In the genomic region with DNA sequence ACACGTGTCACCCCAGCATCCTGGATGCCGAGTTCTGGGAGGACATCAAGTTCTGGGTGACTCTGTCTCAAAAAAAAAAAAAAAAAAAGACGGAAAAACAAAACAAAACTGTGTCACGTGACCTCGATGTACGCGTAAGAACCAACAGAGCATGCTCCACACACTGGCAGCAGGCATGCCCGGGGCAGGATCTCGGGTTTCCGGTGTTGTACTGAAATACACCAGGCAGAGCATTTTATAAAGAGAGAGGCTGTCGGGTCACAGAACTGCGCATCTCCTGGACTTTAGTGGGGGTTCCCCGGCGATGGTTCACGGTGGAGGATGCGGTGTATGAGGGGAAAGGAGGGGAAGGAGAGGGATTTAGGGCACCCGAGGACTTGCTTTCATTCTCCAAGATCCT, we compare ENCODE assay signal across 9 mouse cellular contexts.
DNase-seq lines count a peak whose midpoint lies in the region; ATAC-seq and TF ChIP-seq lines count a peak whose summit lies in the region.
"Had no signal": no experiment of that assay in that cellular context is flagged by ENCODE, and none has a peak within 500 bp of the region (broad histone marks: within the 10 kb centered on the region; RNA-seq: fewer than 3 reads in every experiment).

No protein-coding gene starts in this region.

- DNase-seq in heart, postnatal 4 days, result no peak
- peak; percentile 63 for DNase-seq in embryonic facial prominence, embryonic 10.5 days (ENCODE audit: low spot score)
- peak; percentile 55 to 60 for DNase-seq in natural killer cell, adult 2 months (ENCODE audit: low spot score in 2 of 2)
- no peak for DNase-seq in right cerebral cortex, adult 2 months (ENCODE audit: low spot score in 2 of 2)
- no peak for DNase-seq in gastrocnemius, postnatal 25 days
- DNase-seq in liver, postnatal 0 days, result no peak

- no peaks in the 10 kb centered on the region for H3K36me3 ChIP-seq in heart, embryonic 14.5 days (ENCODE audit: control insufficient read depth, insufficient read depth, low read length)
- H3K36me3 ChIP-seq in embryonic facial prominence, embryonic 10.5 days (replicated peaks), result no peaks in the 10 kb centered on the region
- H3K36me3 ChIP-seq in kidney, embryonic 16.5 days (ENCODE audit: insufficient read depth, low read length), result no peaks in the 10 kb centered on the region
- H3K36me3 ChIP-seq in liver, postnatal 0 days (replicated peaks; ENCODE audit: insufficient read depth, low read length), result no peaks in the 10 kb centered on the region

- no peak for TF ChIP-seq EP300 in liver, postnatal 0 days (IDR thresholded peaks at IDR 0.05; ENCODE audit: low read depth)

- peaks cover 15% of the 10 kb centered on the region for H3K27me3 ChIP-seq in heart, embryonic 14.5 days (ENCODE audit: control insufficient read depth, insufficient read depth, low read length)
- H3K27me3 ChIP-seq in embryonic facial prominence, embryonic 10.5 days (replicated peaks; ENCODE audit: low read depth, poor library complexity, severe bottlenecking), result peaks cover 61% of the 10 kb centered on the region
- H3K27me3 ChIP-seq in kidney, embryonic 16.5 days (ENCODE audit: insufficient read depth, low read length), result peaks cover 3% of the 10 kb centered on the region; the same call in 1 of the 2 replicates
- H3K27me3 ChIP-seq in liver, postnatal 0 days (ENCODE audit: insufficient read depth, low read length), result no peaks in the 10 kb centered on the region

- H3K4me1 ChIP-seq in heart, embryonic 14.5 days (ENCODE audit: control insufficient read depth in 2 of 2, insufficient read depth in 2 of 2, low read length in 2 of 2), result peaks cover 0 to 2% of the 10 kb centered on the region in 2 experiments; a peak in 1 of 4 replicates
- H3K4me1 ChIP-seq in embryonic facial prominence, embryonic 10.5 days, result peaks cover 34% of the 10 kb centered on the region
- H3K4me1 ChIP-seq in kidney, embryonic 16.5 days (ENCODE audit: insufficient read depth, low read length), result peaks cover 7% of the 10 kb centered on the region
- H3K4me1 ChIP-seq in liver, postnatal 0 days (ENCODE audit: insufficient read depth), result no peaks in the 10 kb centered on the region

- no peaks in the 10 kb centered on the region for H3K9me3 ChIP-seq in heart, embryonic 14.5 days (ENCODE audit: control insufficient read depth, low read length)
- H3K9me3 ChIP-seq in embryonic facial prominence, embryonic 10.5 days, result no peaks in the 10 kb centered on the region
- no peaks in the 10 kb centered on the region for H3K9me3 ChIP-seq in kidney, embryonic 16.5 days (ENCODE audit: low read length)
- H3K9me3 ChIP-seq in liver, postnatal 0 days (ENCODE audit: low read length), result no peaks in the 10 kb centered on the region

- ATAC-seq in heart, embryonic 14.5 days (ENCODE audit: insufficient number of reproducible peaks, insufficient read depth, low FRiP score, low read depth), result no peak
- ATAC-seq in kidney, embryonic 16.5 days (ENCODE audit: low FRiP score, low TSS enrichment), result no peak
- ATAC-seq in liver, postnatal 0 days, result no peak

- 0 out of 2 replicates have a peak overlapping the region, but pooled peaks have one; percentile 18 for H3K4me2 ChIP-seq in heart, embryonic 14.5 days (ENCODE audit: low read length)
- peak overlapping the region; percentile 48 for H3K4me2 ChIP-seq in kidney, embryonic 16.5 days (replicated peaks; ENCODE audit: low read depth, low read length)
- no peak overlapping the region for H3K4me2 ChIP-seq in liver, postnatal 0 days (ENCODE audit: low read depth, low read length)

- TF ChIP-seq CTCF in liver, postnatal 0 days (IDR thresholded peaks at IDR 0.05; ENCODE audit: low read depth), result no peak

- H3K9ac ChIP-seq in heart, embryonic 14.5 days (ENCODE audit: low read length), result no peak overlapping the region
- no peak overlapping the region for H3K9ac ChIP-seq in kidney, embryonic 16.5 days (replicated peaks; ENCODE audit: low read length)
- no peak overlapping the region for H3K9ac ChIP-seq in liver, postnatal 0 days (replicated peaks)

- no peak overlapping the region for H3K27ac ChIP-seq in heart, embryonic 14.5 days (replicated peaks in 1 of 2; ENCODE audit: control insufficient read depth in 1 of 2, insufficient read depth in 1 of 2, low read depth in 2 of 2, low read length in 2 of 2)
- peak overlapping the region; percentile 66 for H3K27ac ChIP-seq in embryonic facial prominence, embryonic 10.5 days (replicated peaks)
- no peak overlapping the region for H3K27ac ChIP-seq in kidney, embryonic 16.5 days (ENCODE audit: low read length)
- no peak overlapping the region for H3K27ac ChIP-seq in liver, postnatal 0 days (ENCODE audit: low read depth)

- WGBS in heart, embryonic 14.5 days, result 45% methylated on average over 17 of the region's 17 CpGs
- WGBS in embryonic facial prominence, embryonic 10.5 days, result 43% methylated on average over 17 of the region's 17 CpGs
- WGBS in kidney, embryonic 16.5 days, result 36% methylated on average over 17 of the region's 17 CpGs
- 49% methylated on average over 17 of the region's 17 CpGs for WGBS in liver, postnatal 0 days (ENCODE audit: insufficient replicate concordance)

- H3K4me3 ChIP-seq in heart, embryonic 14.5 days (ENCODE audit: control insufficient read depth in 1 of 2, insufficient read depth in 1 of 2, low read depth in 1 of 2, low read length in 2 of 2), result no peak overlapping the region
- peak overlapping the region; percentile 14; the same call in 1 of the 2 replicates for H3K4me3 ChIP-seq in embryonic facial prominence, embryonic 10.5 days
- peak overlapping the region; percentile 15; the same call in 1 of the 2 replicates for H3K4me3 ChIP-seq in kidney, embryonic 16.5 days (ENCODE audit: low read length)
- no peak overlapping the region for H3K4me3 ChIP-seq in liver, postnatal 0 days (ENCODE audit: low read depth, low read length)
- H3K4me3 ChIP-seq: erythroblast, embryonic 14.5 days had no signal

Comparison
In these comparisons a context has a peak if more than half of its experiments do, and no peak if none do; other contexts are left out.
1. H3K4me3 ChIP-seq: peak in embryonic facial prominence, embryonic 10.5 days (single experiment) and kidney, embryonic 16.5 days (single experiment); none in heart, embryonic 14.5 days (0 of 2) and liver, postnatal 0 days (single experiment).
2. DNase-seq: peak in embryonic facial prominence, embryonic 10.5 days (single experiment) and natural killer cell, adult 2 months (2 of 2); none in heart, postnatal 4 days (single experiment), right cerebral cortex, adult 2 months (0 of 2), gastrocnemius, postnatal 25 days (single experiment) and liver, postnatal 0 days (single experiment).